Mouse (Mus musculus): ENCODE results near the gene Abcf2. TPM values are rescaled to one million over a fixed set of nuclear protein-coding genes. Genes with fewer than 3 reads are reported as not detected.
A peak's percentile ranks its signal among the peaks of the same experiment; 100 is the strongest.

Gene Abcf2
- polyA plus RNA-seq, 1 experiment from 2014 or later: 82.7 TPM

- peak overlapping the region; percentile 85 for H3K9ac ChIP-seq (ENCODE audit: low read depth, low read length)
- peak overlapping the region; percentile 6; the same call in 1 of the 2 replicates for H3K4me3 ChIP-seq (ENCODE audit: low read length)
- peaks cover 12% of the 10 kb centered on the region for H3K27me3 ChIP-seq (replicated peaks; ENCODE audit: control insufficient read depth, insufficient read depth, low read length)
- H3K4me1 ChIP-seq (ENCODE audit: control insufficient read depth, insufficient read depth, low read length): peaks cover 51% of the 10 kb centered on the region
- peak overlapping the region; percentile 98 for H3K27ac ChIP-seq (ENCODE audit: low read length)
- no peaks in the 10 kb centered on the region for H3K9me3 ChIP-seq (ENCODE audit: control insufficient read depth, low read length)
- WGBS: 60% methylated on average over 8 of the region's 8 CpGs
- H3K4me2 ChIP-seq (ENCODE audit: low read depth, low read length): peak overlapping the region; percentile 96
- H3K36me3 ChIP-seq (ENCODE audit: control insufficient read depth, insufficient read depth, low read length): no peaks in the 10 kb centered on the region
- no peak for ATAC-seq
These were observed 26.3 kb upstream of the Abcf2 start for GRCm38 (mm10) chr5:24603431-24604010.

GRCm38 (mm10) chr5:24602751-24603343 lies 25.6 kb upstream of the Abcf2 start:
- peak overlapping the region; percentile 85 for H3K9ac ChIP-seq (ENCODE audit: low read depth, low read length)
- WGBS: 2% methylated on average over 16 of the region's 16 CpGs

GRCm38 (mm10) chr5:24601911-24602750 lies 24.9 kb upstream of the Abcf2 start:
- Histone ChIP-seq H3K27me3 (replicated peaks; ENCODE audit: control insufficient read depth, insufficient read depth, low read length) (peaks cover 15% of the 10 kb centered on the region), H3K4me2 (ENCODE audit: low read depth, low read length) (peak overlapping the region; percentile 96), H3K27ac (ENCODE audit: low read length) (peak overlapping the region; percentile 98), H3K9ac (ENCODE audit: low read depth, low read length) (peak overlapping the region; percentile 85), H3K4me3 (ENCODE audit: low read length) (peak overlapping the region; percentile 69), H3K36me3 (ENCODE audit: control insufficient read depth, insufficient read depth, low read length) (no peaks in the 10 kb centered on the region), H3K4me1 (ENCODE audit: control insufficient read depth, insufficient read depth, low read length) (peaks cover 60% of the 10 kb centered on the region), H3K9me3 (ENCODE audit: control insufficient read depth, low read length) (no peaks in the 10 kb centered on the region)
- peak; percentile 45 for ATAC-seq
- under 1% methylated on average over 71 of the region's 73 CpGs for WGBS

More at GRCm38 (mm10) chr5:24602751-24603343, 25.6 kb upstream of the Abcf2 start:
- peaks cover 58% of the 10 kb centered on the region for H3K4me1 ChIP-seq (ENCODE audit: control insufficient read depth, insufficient read depth, low read length)
- peak overlapping the region; percentile 96 for H3K4me2 ChIP-seq (ENCODE audit: low read depth, low read length)
- H3K9me3 ChIP-seq (ENCODE audit: control insufficient read depth, low read length): no peaks in the 10 kb centered on the region
- peaks cover 15% of the 10 kb centered on the region for H3K27me3 ChIP-seq (replicated peaks; ENCODE audit: control insufficient read depth, insufficient read depth, low read length)
- H3K4me3 ChIP-seq (ENCODE audit: low read length): peak overlapping the region; percentile 69
- peak overlapping the region; percentile 98 for H3K27ac ChIP-seq (ENCODE audit: low read length)
- H3K36me3 ChIP-seq (ENCODE audit: control insufficient read depth, insufficient read depth, low read length): no peaks in the 10 kb centered on the region
- peak; percentile 73 for ATAC-seq

- Histone ChIP-seq H3K4me2 (ENCODE audit: low read depth, low read length) (peak overlapping the region; percentile 96), H3K27ac (ENCODE audit: low read length) (peak overlapping the region; percentile 98), H3K36me3 (ENCODE audit: control insufficient read depth, insufficient read depth, low read length) (no peaks in the 10 kb centered on the region), H3K27me3 (replicated peaks; ENCODE audit: control insufficient read depth, insufficient read depth, low read length) (peaks cover 15% of the 10 kb centered on the region), H3K4me3 (ENCODE audit: low read length) (peak overlapping the region; percentile 69), H3K9me3 (ENCODE audit: control insufficient read depth, low read length) (no peaks in the 10 kb centered on the region), H3K9ac (ENCODE audit: low read depth, low read length) (peak overlapping the region; percentile 85), H3K4me1 (ENCODE audit: control insufficient read depth, insufficient read depth, low read length) (peaks cover 64% of the 10 kb centered on the region)
- WGBS: 2% methylated on average over 32 of the region's 33 CpGs
- ATAC-seq: no peak
These were observed 24.0 kb upstream of the Abcf2 start for GRCm38 (mm10) chr5:24601071-24601835.

GRCm38 (mm10) chr5:24600236-24600635 lies 23.0 kb upstream of the Abcf2 start:
- H3K4me1 ChIP-seq (ENCODE audit: control insufficient read depth, insufficient read depth, low read length): peaks cover 55% of the 10 kb centered on the region
- WGBS: 80% methylated on average over 2 of the region's 2 CpGs
- peak overlapping the region; percentile 96; the same call in 1 of the 2 replicates for H3K4me2 ChIP-seq (ENCODE audit: low read depth, low read length)

GRCm38 (mm10) chr5:24599137-24599536 lies 21.9 kb upstream of the Abcf2 start:
- peaks cover 15% of the 10 kb centered on the region for H3K27me3 ChIP-seq (replicated peaks; ENCODE audit: control insufficient read depth, insufficient read depth, low read length)
- peak overlapping the region; percentile 76; the same call in 1 of the 2 replicates for H3K9ac ChIP-seq (ENCODE audit: low read depth, low read length)
- peak overlapping the region; percentile 55; the same call in 1 of the 2 replicates for H3K4me3 ChIP-seq (ENCODE audit: low read length)
- peaks cover 51% of the 10 kb centered on the region for H3K4me1 ChIP-seq (ENCODE audit: control insufficient read depth, insufficient read depth, low read length)
- no peak for ATAC-seq
- no peaks in the 10 kb centered on the region for H3K36me3 ChIP-seq (ENCODE audit: control insufficient read depth, insufficient read depth, low read length)
- H3K4me2 ChIP-seq (ENCODE audit: low read depth, low read length): peak overlapping the region; percentile 99
- H3K9me3 ChIP-seq (ENCODE audit: control insufficient read depth, low read length): no peaks in the 10 kb centered on the region
- no peak overlapping the region for H3K27ac ChIP-seq (ENCODE audit: low read length)
- WGBS: 21% methylated on average over 8 of the region's 8 CpGs

More at GRCm38 (mm10) chr5:24600236-24600635, 23.0 kb upstream of the Abcf2 start:
- Histone ChIP-seq H3K27me3 (replicated peaks; ENCODE audit: control insufficient read depth, insufficient read depth, low read length) (peaks cover 15% of the 10 kb centered on the region), H3K9ac (ENCODE audit: low read depth, low read length) (0 out of 2 replicates have a peak overlapping the region, but pooled peaks have one; percentile 85), H3K4me3 (ENCODE audit: low read length) (no peak overlapping the region), H3K36me3 (ENCODE audit: control insufficient read depth, insufficient read depth, low read length) (no peaks in the 10 kb centered on the region), H3K9me3 (ENCODE audit: control insufficient read depth, low read length) (no peaks in the 10 kb centered on the region), H3K27ac (ENCODE audit: low read length) (no peak overlapping the region)
- ATAC-seq: no peak

- peaks cover 45% of the 10 kb centered on the region for H3K4me1 ChIP-seq (ENCODE audit: control insufficient read depth, insufficient read depth, low read length)
- peak overlapping the region; percentile 76 for H3K9ac ChIP-seq (ENCODE audit: low read depth, low read length)
- WGBS: under 1% methylated on average over 35 of the region's 41 CpGs
- H3K36me3 ChIP-seq (ENCODE audit: control insufficient read depth, insufficient read depth, low read length): 0 out of 2 replicates have a peak, but pooled peaks cover 3% of the 10 kb centered on the region
- no peaks in the 10 kb centered on the region for H3K9me3 ChIP-seq (ENCODE audit: control insufficient read depth, low read length)
- peaks cover 15% of the 10 kb centered on the region for H3K27me3 ChIP-seq (replicated peaks; ENCODE audit: control insufficient read depth, insufficient read depth, low read length)
- no peak for ATAC-seq
- peak overlapping the region; percentile 99 for H3K4me2 ChIP-seq (ENCODE audit: low read depth, low read length)
- H3K4me3 ChIP-seq (ENCODE audit: low read length): peak overlapping the region; percentile 55
- H3K27ac ChIP-seq (ENCODE audit: low read length): no peak overlapping the region
These were observed 21.3 kb upstream of the Abcf2 start for GRCm38 (mm10) chr5:24598570-24599006.

- H3K9ac ChIP-seq (ENCODE audit: low read depth, low read length): peak overlapping the region; percentile 76
- no peak overlapping the region for H3K27ac ChIP-seq (ENCODE audit: low read length)
- H3K36me3 ChIP-seq (ENCODE audit: control insufficient read depth, insufficient read depth, low read length): peaks cover 3% of the 10 kb centered on the region; the same call in 1 of the 2 replicates
- peak overlapping the region; percentile 99 for H3K4me2 ChIP-seq (ENCODE audit: low read depth, low read length)
- peak overlapping the region; percentile 55 for H3K4me3 ChIP-seq (ENCODE audit: low read length)
- no peak for ATAC-seq
- 30% methylated on average over 15 of the region's 15 CpGs for WGBS
- H3K27me3 ChIP-seq (replicated peaks; ENCODE audit: control insufficient read depth, insufficient read depth, low read length): peaks cover 15% of the 10 kb centered on the region
- peaks cover 40% of the 10 kb centered on the region for H3K4me1 ChIP-seq (ENCODE audit: control insufficient read depth, insufficient read depth, low read length)
- no peaks in the 10 kb centered on the region for H3K9me3 ChIP-seq (ENCODE audit: control insufficient read depth, low read length)
These were observed 20.8 kb upstream of the Abcf2 start for GRCm38 (mm10) chr5:24597901-24598569.
